Mouse (Mus musculus) cortical plate, adult 2 months (tissue): ENCODE data around the gene Reg4.

Source experiments
- CTCF ChIP-seq: fragments of 200-500 bp; IDR thresholded peaks from 2 replicates; pipeline ENCODE4 v1.5.1; 2011; ENCODE audit warnings: mild to moderate bottlenecking, control low read depth, low read length; ENCODE audit not compliant: insufficient read depth; ENCODE audit errors: extremely low read depth
- POLR2A ChIP-seq: fragments of 200-500 bp; IDR thresholded peaks from 2 replicates; pipeline ENCODE4 v1.6.1; 2011; ENCODE audit warnings: mild to moderate bottlenecking, low read length, control low read depth; ENCODE audit not compliant: insufficient read depth; ENCODE audit errors: extremely low read depth

GRCm38 (mm10) chr3:98221856-98222255 lies at the start of gene Reg4:
- no peak for TF ChIP-seq POLR2A
- no peak for TF ChIP-seq CTCF
